Mouse (Mus musculus) cortical plate, adult 2 months (tissue): ENCODE results near the gene Zfp692.
"Not testable (repeated sequence)": the region's sequence is repeated elsewhere in the genome, so short reads cannot be mapped to it uniquely, and the experiment has no call there.

Source experiments
- CTCF ChIP-seq: fragments of 200-500 bp; IDR thresholded peaks from 2 replicates; pipeline ENCODE4 v1.5.1; 2011; ENCODE audit warnings: mild to moderate bottlenecking, control low read depth, low read length; ENCODE audit not compliant: insufficient read depth; ENCODE audit errors: extremely low read depth
- POLR2A ChIP-seq: fragments of 200-500 bp; IDR thresholded peaks from 2 replicates; pipeline ENCODE4 v1.6.1; 2011; ENCODE audit warnings: mild to moderate bottlenecking, low read length, control low read depth; ENCODE audit not compliant: insufficient read depth; ENCODE audit errors: extremely low read depth

DNA sequence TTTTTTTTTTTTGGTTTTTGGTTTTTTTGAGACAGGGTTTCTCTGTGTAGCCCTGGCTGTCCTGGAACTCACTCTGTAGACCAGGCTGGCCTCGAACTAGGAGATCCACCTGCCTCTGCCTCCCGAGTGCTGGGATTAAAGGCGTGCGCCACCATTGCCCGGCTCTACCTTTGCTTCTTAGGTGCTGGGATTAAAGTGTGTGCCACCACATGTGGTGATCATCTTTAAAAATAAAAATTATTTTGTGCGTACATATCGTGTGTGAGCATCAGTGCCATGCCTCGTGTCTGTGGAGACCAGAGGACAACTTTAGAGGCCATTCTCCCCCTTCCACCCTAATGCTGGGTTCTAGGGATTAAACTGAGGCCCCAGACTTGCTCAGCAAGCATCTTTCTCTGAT, 1.6 kb upstream of the Zfp692 start:
- TF ChIP-seq CTCF, POLR2A: not testable (repeated sequence)
